23 mouse cellular contexts compared by ENCODE assay signal in the genomic region with DNA sequence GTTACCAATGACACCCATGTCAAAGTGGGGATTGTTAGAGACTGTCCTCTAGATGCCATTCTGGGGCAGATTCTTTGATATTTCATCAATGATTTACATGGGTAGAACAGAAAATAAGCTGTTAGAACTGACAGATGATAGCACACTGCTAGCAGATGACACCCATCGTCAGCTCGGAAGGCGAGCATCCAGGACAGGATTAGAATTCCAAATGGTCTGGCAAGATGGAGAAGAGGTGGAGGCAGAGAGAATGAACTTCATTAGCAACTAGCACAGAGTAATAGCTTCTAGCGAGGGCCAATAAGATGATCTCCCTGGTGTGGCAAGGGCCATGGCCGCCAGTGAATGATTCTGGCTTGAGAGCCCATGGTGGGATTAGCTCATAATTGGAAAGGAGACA. TPM values are rescaled to one million over a fixed set of nuclear protein-coding genes. Genes with fewer than 3 reads are reported as not detected.
DNase-seq lines count a peak whose midpoint lies in the region; ATAC-seq lines count a peak whose summit lies in the region.
"Had no signal": no experiment of that assay in that cellular context is flagged by ENCODE, and none has a peak within 500 bp of the region (broad histone marks: within the 10 kb centered on the region; RNA-seq: fewer than 3 reads in every experiment).

No protein-coding gene starts in this region.

- peak overlapping the region; percentile 9; the same call in 1 of the 2 replicates for H3K27ac ChIP-seq in forebrain, embryonic 16.5 days (ENCODE audit: low read length)
- H3K27ac ChIP-seq in forebrain, embryonic 14.5 days (ENCODE audit: low read depth, low read length): no peak overlapping the region
- H3K27ac ChIP-seq: embryonic facial prominence, embryonic 10.5 days; heart, embryonic 15.5 days; hindbrain, embryonic 14.5 days; liver, embryonic 13.5 days; midbrain, embryonic 13.5 days had no signal

- intact Hi-C loops in left cerebral cortex, postnatal 10 days (cut with DNase I): no loop called here

- 72% methylated on average over 5 of the region's 5 CpGs for WGBS in forebrain, embryonic 16.5 days
- WGBS in forebrain, embryonic 14.5 days: 80% methylated on average over 5 of the region's 5 CpGs

- H3K4me3 ChIP-seq in forebrain, embryonic 16.5 days (replicated peaks; ENCODE audit: low read length): no peak overlapping the region
- H3K4me3 ChIP-seq in forebrain, embryonic 14.5 days (ENCODE audit: low read depth, low read length): no peak overlapping the region
- H3K4me3 ChIP-seq: embryonic facial prominence, embryonic 10.5 days; heart, embryonic 15.5 days; liver, embryonic 13.5 days; megakaryocyte, embryonic 14.5 days; midbrain, embryonic 13.5 days had no signal

- H3K27me3 ChIP-seq in forebrain, embryonic 16.5 days (replicated peaks; ENCODE audit: control insufficient read depth, insufficient read depth, low read length): no peaks in the 10 kb centered on the region
- H3K27me3 ChIP-seq in forebrain, embryonic 14.5 days (replicated peaks; ENCODE audit: control insufficient read depth, insufficient read depth, low read length): no peaks in the 10 kb centered on the region
- H3K27me3 ChIP-seq: heart, embryonic 15.5 days; liver, embryonic 13.5 days; megakaryocyte, embryonic 14.5 days; midbrain, embryonic 13.5 days had no signal

- H3K4me1 ChIP-seq in forebrain, embryonic 16.5 days (replicated peaks; ENCODE audit: control insufficient read depth, insufficient read depth, low read length): no peaks in the 10 kb centered on the region
- no peaks in the 10 kb centered on the region for H3K4me1 ChIP-seq in forebrain, embryonic 14.5 days (ENCODE audit: control insufficient read depth, insufficient read depth, low read length)
- H3K4me1 ChIP-seq: embryonic facial prominence, embryonic 10.5 days; heart, embryonic 15.5 days; liver, embryonic 13.5 days; megakaryocyte, embryonic 14.5 days; midbrain, embryonic 13.5 days had no signal

- no peak overlapping the region for H3K4me2 ChIP-seq in forebrain, embryonic 16.5 days (ENCODE audit: low read length)
- H3K4me2 ChIP-seq in forebrain, embryonic 14.5 days (ENCODE audit: low read length): no peak overlapping the region
- H3K4me2 ChIP-seq: heart, embryonic 15.5 days; hindbrain, embryonic 14.5 days; liver, embryonic 13.5 days; midbrain, embryonic 13.5 days had no signal

- ATAC-seq in forebrain, embryonic 16.5 days: peak; percentile 53; the same call in 1 of the 2 replicates
- no peak for ATAC-seq in forebrain, embryonic 14.5 days
- ATAC-seq: inflammation-experienced regulatory T-cells, adult 6 months; midbrain, embryonic 13.5 days had no signal

- no peaks in the 10 kb centered on the region for H3K36me3 ChIP-seq in forebrain, embryonic 16.5 days (ENCODE audit: control insufficient read depth, insufficient read depth)
- H3K36me3 ChIP-seq in forebrain, embryonic 14.5 days (ENCODE audit: control insufficient read depth, insufficient read depth, low read length): no peaks in the 10 kb centered on the region
- H3K36me3 ChIP-seq: embryonic facial prominence, embryonic 10.5 days; heart, embryonic 15.5 days; liver, embryonic 13.5 days; midbrain, embryonic 13.5 days had no signal

- H3K9me3 ChIP-seq in forebrain, embryonic 16.5 days (ENCODE audit: control insufficient read depth, low read length): no peaks in the 10 kb centered on the region
- H3K9me3 ChIP-seq in forebrain, embryonic 14.5 days (replicated peaks; ENCODE audit: control insufficient read depth, low read length): no peaks in the 10 kb centered on the region
- H3K9me3 ChIP-seq: embryonic facial prominence, embryonic 10.5 days; heart, embryonic 15.5 days; liver, embryonic 13.5 days; midbrain, embryonic 13.5 days had no signal

- DNase-seq in forebrain, embryonic 14.5 days (ENCODE audit: low spot score): no peak
- DNase-seq in cerebellum, adult 9-11 months: peak; percentile 12
- peak; percentile 6 to 21 for DNase-seq in cerebellum, postnatal 36 days
- DNase-seq in layer of hippocampus, adult 9-11 months: peak; percentile 83
- no peak for DNase-seq in yolk sac, embryonic 10.5 days (ENCODE audit: low spot score)
- no peak for DNase-seq in kidney, postnatal 14 days
- no peak for DNase-seq in left cerebral cortex, postnatal 10 days (ENCODE audit: extremely low spot score in 1 of 2, low spot score in 2 of 2)
- DNase-seq: adrenal gland, adult 2 months; gastrocnemius, postnatal 25 days; heart, postnatal 36 days; kidney, adult 18-20 months; liver, embryonic 13.5 days; lung, adult 2 months; right cerebral cortex, postnatal 14 days had no signal

- H3K9ac ChIP-seq in forebrain, embryonic 16.5 days (replicated peaks; ENCODE audit: low read depth, low read length): no peak overlapping the region
- H3K9ac ChIP-seq in forebrain, embryonic 14.5 days (ENCODE audit: low read length): no peak overlapping the region
- H3K9ac ChIP-seq: heart, embryonic 15.5 days; hindbrain, embryonic 14.5 days; liver, embryonic 13.5 days; midbrain, embryonic 13.5 days had no signal

RNA-seq across cellular contexts. Expression of a gene that starts 48.7 kb away (rescaled TPM):
- polyA plus RNA-seq in forebrain, embryonic 16.5 days (2015; fragmentation: Nextera tagmentation; extraction: Ambion mirVana): 11.7 and 16.8 TPM in 2 replicates
- 13.1 TPM in 2 replicates for polyA plus RNA-seq in forebrain, embryonic 14.5 days (2014; fragmentation: Nextera tagmentation; extraction: Ambion mirVana)
- 10 to 100 TPM; 16.6 TPM for total RNA-seq in left cerebral cortex, postnatal 10 days (2021)
- total RNA-seq: MEL; neutrophil, adult 5-6 weeks had no signal

RNA-seq across cellular contexts. Expression of a gene that starts 48.8 kb away (rescaled TPM):
- 7.4 and 9.8 TPM in 2 replicates for polyA plus RNA-seq in forebrain, embryonic 16.5 days (2015; fragmentation: Nextera tagmentation; extraction: Ambion mirVana)
- polyA plus RNA-seq in forebrain, embryonic 14.5 days (2014; fragmentation: Nextera tagmentation; extraction: Ambion mirVana): 8.7 and 9.5 TPM in 2 replicates
- total RNA-seq in left cerebral cortex, postnatal 10 days (2021): 10 to 100 TPM; 34.1 to 38.5 TPM
- total RNA-seq: MEL; neutrophil, adult 5-6 weeks had no signal

Comparison
In these comparisons a context has a peak if more than half of its experiments do, and no peak if none do; other contexts are left out.
1. DNase-seq: peak in cerebellum, adult 9-11 months (single experiment), cerebellum, postnatal 36 days (2 of 2) and layer of hippocampus, adult 9-11 months (single experiment); none in forebrain, embryonic 14.5 days (single experiment), yolk sac, embryonic 10.5 days (single experiment), kidney, postnatal 14 days (single experiment) and left cerebral cortex, postnatal 10 days (0 of 2).